Mouse (Mus musculus) CH12.LX (cell line): ENCODE measurements around the gene Mta2. TPM values are rescaled to one million over a fixed set of nuclear protein-coding genes. Genes with fewer than 3 reads are reported as not detected.

Experiments
- DNase-seq: peaks from one replicate; pipeline ENCODE4 v3.0.0-alpha.2; 2013; ENCODE audit errors: extremely low read depth
- H3K27ac ChIP-seq: 2 replicates; pipeline ENCODE4 v1.5.1; 2012; ENCODE audit warnings: low read depth, mild to moderate bottlenecking, control low read depth, moderate library complexity; ENCODE audit not compliant: insufficient read depth
- H3K27me3 ChIP-seq: replicated peaks from 2 replicates; pipeline ENCODE3; 2012; ENCODE audit warnings: inconsistent platforms
- H3K36me3 ChIP-seq, 2 experiments: replicated peaks in 1 of 2; 2 replicates each; pipeline versions ENCODE3 to v1.6.1; 2012; ENCODE audit warnings: inconsistent platforms in 1 of 2, low read length in 1 of 2, mild to moderate bottlenecking in 1 of 2, mixed read lengths in 1 of 2, moderate library complexity in 1 of 2; ENCODE audit not compliant: control insufficient read depth in 1 of 2, insufficient read depth in 1 of 2
- H3K4me1 ChIP-seq, 2 experiments: 2 replicates each; pipeline ENCODE4 v1.6.1; 2012; ENCODE audit warnings: inconsistent platforms in 1 of 2, moderate library complexity in 1 of 2; ENCODE audit not compliant: insufficient read depth in 2 of 2, control insufficient read depth in 1 of 2
- H3K4me2 ChIP-seq: 2 replicates; pipeline ENCODE4 v1.6.1; 2012; ENCODE audit warnings: low read depth, mild to moderate bottlenecking, control low read depth; ENCODE audit not compliant: poor library complexity, insufficient read depth, severe bottlenecking
- H3K4me3 ChIP-seq, 3 experiments: fragments of 150-350 bp in 1 of 3; sonication (generic) in 1 of 3; replicated peaks in 1 of 3; 2 replicates each; pipeline versions ENCODE3 to v1.5.1; 2011 to 2012; ENCODE audit warnings: low read depth in 2 of 3, low read length in 2 of 3, mild to moderate bottlenecking in 2 of 3, moderate library complexity in 2 of 3, control low read depth in 1 of 3, improper control_type of control experiment in 1 of 3, inconsistent platforms in 1 of 3, mixed read lengths in 1 of 3; ENCODE audit not compliant: poor library complexity in 1 of 3
- H3K79me2 ChIP-seq: replicated peaks from 2 replicates; pipeline ENCODE4 v1.6.1; 2012; ENCODE audit warnings: mild to moderate bottlenecking, moderate library complexity; ENCODE audit not compliant: control insufficient read depth, poor library complexity, insufficient read depth, severe bottlenecking; ENCODE audit errors: extremely low read depth
- H3K9ac ChIP-seq: 2 replicates; pipeline ENCODE4 v1.6.1; 2012; ENCODE audit warnings: low read depth, mild to moderate bottlenecking, control low read depth, moderate library complexity; ENCODE audit not compliant: insufficient read depth
- H3K9me3 ChIP-seq: replicated peaks from 2 replicates; pipeline ENCODE3; 2012; ENCODE audit warnings: low read length, inconsistent platforms, mixed read lengths
- CHD2 ChIP-seq: IDR thresholded peaks from 2 replicates; pipeline ENCODE4 v1.6.1; 2011; ENCODE audit warnings: low read length, improper control_type of control experiment
- E2F4 ChIP-seq: IDR thresholded peaks from 2 replicates; pipeline ENCODE4 v1.6.1; 2011; ENCODE audit warnings: low read depth, low read length, improper control_type of control experiment; ENCODE audit not compliant: insufficient replicate concordance
- ELF1 ChIP-seq: IDR thresholded peaks from 2 replicates; pipeline ENCODE4 v1.6.1; 2014; ENCODE audit warnings: low read depth, mild to moderate bottlenecking, inconsistent platforms, low read length, improper control_type of control experiment
- ETS1 ChIP-seq: conservative IDR thresholded peaks from 2 replicates; pipeline ENCODE4 v1.6.1; 2012; ENCODE audit warnings: low read depth, mild to moderate bottlenecking, inconsistent platforms, low read length, improper control_type of control experiment, moderate library complexity
- GABPA ChIP-seq: IDR thresholded peaks from 2 replicates; pipeline ENCODE4 v1.6.1; 2012; ENCODE audit warnings: low read depth, low read length, improper control_type of control experiment, inconsistent platforms; ENCODE audit not compliant: insufficient replicate concordance
- HCFC1 ChIP-seq: IDR thresholded peaks from 2 replicates; pipeline ENCODE4 v1.6.1; 2012; ENCODE audit warnings: low read depth, mild to moderate bottlenecking, inconsistent platforms, low read length, improper control_type of control experiment
- JUN ChIP-seq: IDR thresholded peaks from 2 replicates; pipeline ENCODE4 v1.6.1; 2011; ENCODE audit warnings: low read depth, mild to moderate bottlenecking, low read length, improper control_type of control experiment, moderate library complexity; ENCODE audit not compliant: insufficient read depth
- JUND ChIP-seq: conservative IDR thresholded peaks from 2 replicates; pipeline ENCODE4 v1.6.1; 2011; ENCODE audit warnings: low read depth, low read length, improper control_type of control experiment
- KAT2A ChIP-seq: IDR thresholded peaks from 2 replicates; pipeline ENCODE4 v1.6.1; 2012; ENCODE audit warnings: low read length, improper control_type of control experiment, inconsistent platforms; ENCODE audit not compliant: insufficient replicate concordance
- MXI1 ChIP-seq: IDR thresholded peaks from 2 replicates; pipeline ENCODE4 v1.6.1; 2011; ENCODE audit warnings: mild to moderate bottlenecking, low read depth, low read length, improper control_type of control experiment
- MYC ChIP-seq: IDR thresholded peaks from 2 replicates; pipeline ENCODE4 v1.6.1; 2011; ENCODE audit warnings: low read depth, mild to moderate bottlenecking, improper control_type of control experiment, low read length
- NELFE ChIP-seq: IDR thresholded peaks from 2 replicates; pipeline ENCODE4 v1.6.1; 2011; ENCODE audit warnings: low read depth, low read length, improper control_type of control experiment
- NRF1 ChIP-seq: IDR thresholded peaks from 2 replicates; pipeline ENCODE4 v1.6.1; 2014; ENCODE audit warnings: low read depth, mild to moderate bottlenecking, inconsistent platforms, low read length, improper control_type of control experiment, moderate library complexity
- POLR2A ChIP-seq: IDR thresholded peaks from 2 replicates; pipeline ENCODE4 v1.6.1; 2011; ENCODE audit warnings: low read depth, mild to moderate bottlenecking, improper control_type of control experiment, low read length
- POLR2AphosphoS2 ChIP-seq: IDR thresholded peaks from 2 replicates; pipeline ENCODE4 v1.6.1; 2011; ENCODE audit warnings: low read depth, low read length, improper control_type of control experiment
- RAD21 ChIP-seq: IDR thresholded peaks from 2 replicates; pipeline ENCODE4 v1.6.1; 2011; ENCODE audit warnings: low read depth, mild to moderate bottlenecking, low read length, improper control_type of control experiment, moderate library complexity
- SIN3A ChIP-seq: IDR thresholded peaks from 2 replicates; pipeline ENCODE4 v1.6.1; 2012; ENCODE audit warnings: low read length, improper control_type of control experiment, inconsistent platforms
- TCF12 ChIP-seq: IDR thresholded peaks from 2 replicates; pipeline ENCODE4 v1.6.1; 2014; ENCODE audit warnings: low read depth, mild to moderate bottlenecking, inconsistent platforms, low read length, improper control_type of control experiment
- USF2 ChIP-seq: conservative IDR thresholded peaks from 2 replicates; pipeline ENCODE4 v1.6.1; 2011; ENCODE audit warnings: low read depth, low read length, improper control_type of control experiment
- ZMIZ1 ChIP-seq: IDR thresholded peaks from 2 replicates; pipeline ENCODE4 v1.6.1; 2012; ENCODE audit warnings: low read depth, mild to moderate bottlenecking, inconsistent platforms, low read length, improper control_type of control experiment
- dilution Hi-C: fragments of 300-500 bp; cut with MboI; formaldehyde crosslinking; loops from 2 replicates; pipeline ENCODE4 v1.14.3; 2020; ENCODE audit warnings: low sequenced_read_pairs; ENCODE audit not compliant: extremely low pct_unique_long_range_greater_than_20kb, extremely low pct_ligation_motif_present
- in situ Hi-C: fragments of 300-500 bp; cut with MboI; formaldehyde crosslinking; loops from 3 replicates; pipeline ENCODE4 v1.14.3; 2019; ENCODE audit warnings: low sequenced_read_pairs, low pct_ligation_motif_present, low pct_unique_long_range_greater_than_20kb, mixed read lengths
- polyA plus RNA-seq: library from polyadenylated mRNA; unstranded; fragments of >175 nt; gene quantifications from 2 replicates; pipeline ENCODE4 v1.2.1, GENCODE M21; 2012; ENCODE audit warnings: low read depth; ENCODE audit not compliant: insufficient read length
- total RNA-seq, 2 experiments: library from RNA; depleted of rRNA; stranded (reverse); fragments of 300-350 nt in 1 of 2; fragments of >200 nt in 1 of 2; gene quantifications; 2 replicates each; pipeline ENCODE4 v1.2.3; 2012 to 2014

The Mta2 gene
- total and polyA plus RNA-seq, 3 experiments = 115 to 162 (median 131) TPM

- H3K27me3 ChIP-seq = no peaks in the 10 kb centered on the region
- H3K79me2 ChIP-seq = peaks cover 42% of the 10 kb centered on the region
- no peak overlapping the region for H3K4me2 ChIP-seq
- peaks cover 14 to 35% of the 10 kb centered on the region in 2 experiments for H3K4me1 ChIP-seq
- H3K4me3 ChIP-seq = no peak overlapping the region
- peak overlapping the region; percentile 21; the same call in 1 of the 2 replicates for H3K9ac ChIP-seq
- DNase-seq = no peak
- dilution Hi-C loops (no loop called here), in situ Hi-C loops (no loop called here)
- H3K36me3 ChIP-seq = peaks cover 61 to 74% of the 10 kb centered on the region in 2 experiments
- no peaks in the 10 kb centered on the region for H3K9me3 ChIP-seq
- H3K27ac ChIP-seq = no peak overlapping the region
- TF ChIP-seq TCF12 = no peak
- TF ChIP-seq ELF1 = no peak
- TF ChIP-seq NELFE = no peak
- TF ChIP-seq POLR2A = no peak
- no peak for TF ChIP-seq USF2
- no peak for TF ChIP-seq MYC
- TF ChIP-seq CHD2 = no peak
- no peak for TF ChIP-seq E2F4
- no peak for TF ChIP-seq POLR2AphosphoS2
- no peak for TF ChIP-seq HCFC1
- TF ChIP-seq JUND = no peak
- TF ChIP-seq JUN = no peak
- TF ChIP-seq SIN3A = no peak
- TF ChIP-seq ZMIZ1 = no peak
- no peak for TF ChIP-seq ETS1
- TF ChIP-seq GABPA = no peak
- no peak for TF ChIP-seq KAT2A
- TF ChIP-seq MXI1 = no peak
These were observed 3.6 kb downstream of the Mta2 start for GRCm38 (mm10) chr19:8945251-8945650.

DNA sequence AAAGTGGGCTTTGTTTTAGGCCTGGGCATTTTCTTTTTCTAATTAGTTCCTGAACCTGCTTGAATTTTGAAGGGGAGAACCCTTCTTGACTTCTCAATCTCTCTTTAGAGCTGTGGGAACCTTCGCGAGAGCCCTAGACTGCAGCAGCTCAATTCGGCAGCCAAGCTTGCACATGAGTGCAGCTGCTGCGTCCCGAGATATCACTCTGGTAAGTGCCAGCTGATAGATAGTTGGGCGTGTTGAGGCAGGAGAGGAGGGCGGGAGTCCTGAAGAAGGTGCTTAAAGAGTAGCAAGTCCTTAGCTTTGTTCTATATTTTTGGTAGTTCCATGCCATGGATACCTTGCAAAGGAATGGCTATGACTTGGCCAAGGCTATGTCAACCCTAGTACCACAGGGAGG, 5.3 kb downstream of the Mta2 start:
- no peak overlapping the region for H3K4me2 ChIP-seq

More for the DNA sequence above, 5.3 kb downstream of the Mta2 start:
- Histone ChIP-seq H3K27me3 (no peaks in the 10 kb centered on the region), H3K36me3 (peaks cover 70 to 80% of the 10 kb centered on the region in 2 experiments), H3K9me3 (no peaks in the 10 kb centered on the region), H3K79me2 (peaks cover 42% of the 10 kb centered on the region), H3K27ac (no peak overlapping the region), H3K9ac (no peak overlapping the region), H3K4me3 (no peak overlapping the region), H3K4me1 (peaks cover 5 to 24% of the 10 kb centered on the region in 2 experiments; a peak in 3 of 4 replicates)
- no peak for DNase-seq
- TF ChIP-seq RAD21 (no peak), CHD2 (no peak), NRF1 (no peak), ETS1 (no peak), USF2 (no peak), ZMIZ1 (no peak), TCF12 (no peak)
- in situ Hi-C loops = no loop called here
- dilution Hi-C loops = no loop called here
